In genomic region chr14:34188629-34189028, GRCm38 (mm10) we compare ENCODE assay signal across 9 mouse cellular contexts. TPM values are rescaled to one million over a fixed set of nuclear protein-coding genes. Genes with fewer than 3 reads are reported as not detected.
DNase-seq lines count a peak whose midpoint lies in the region; ATAC-seq and TF ChIP-seq lines count a peak whose summit lies in the region.
"Had no signal": no experiment of that assay in that cellular context is flagged by ENCODE, and none has a peak within 500 bp of the region (broad histone marks: within the 10 kb centered on the region; RNA-seq: fewer than 3 reads in every experiment).

No protein-coding gene starts in this region.

- TF ChIP-seq POLR2A in cerebellum, adult 2 months (IDR thresholded peaks at IDR 0.05; ENCODE audit: borderline replicate concordance, insufficient read depth, low read length): no peak

- 49% methylated on average over 5 of the region's 5 CpGs for WGBS in cerebellum, adult 2 months

- H3K4me3 ChIP-seq in cerebellum, adult 2 months (replicated peaks; ENCODE audit: insufficient read depth, low read depth, low read length): no peak overlapping the region
- H3K4me3 ChIP-seq: megakaryocyte, embryonic 14.5 days had no signal

- no peak overlapping the region for H3K27ac ChIP-seq in cerebellum, adult 2 months (ENCODE audit: insufficient read depth, low read length)

- peak; percentile 87 to 97 for ATAC-seq in hematopoietic stem cell, adult 5-6 weeks (replicated peaks in 1 of 2; ENCODE audit: insufficient read depth in 1 of 2, low FRiP score in 2 of 2, low TSS enrichment in 1 of 2, low read depth in 1 of 2, poor library complexity in 2 of 2, severe bottlenecking in 2 of 2)

- no peaks in the 10 kb centered on the region for H3K27me3 ChIP-seq in cerebellum, adult 2 months (ENCODE audit: control insufficient read depth, insufficient read depth, low read length)

- no peaks in the 10 kb centered on the region for H3K4me1 ChIP-seq in cerebellum, adult 2 months (ENCODE audit: control insufficient read depth, insufficient read depth, low read length)

- TF ChIP-seq CTCF in cerebellum, adult 2 months (IDR thresholded peaks at IDR 0.05; ENCODE audit: borderline replicate concordance, insufficient read depth, low read depth, low read length): peak; percentile 50

- peak; percentile 19 for DNase-seq in cerebellum, adult 11 months
- DNase-seq in cerebellum, adult 11-12 months: no peak
- peak; percentile 13 for DNase-seq in ovary, adult 18-20 months (ENCODE audit: low spot score)
- no peak for DNase-seq in ovary, postnatal 10 days (ENCODE audit: low spot score)
- DNase-seq in cerebellum, adult 2 months: peak; percentile 17 to 29
- DNase-seq in lung, postnatal 14 days: peak; percentile 77
- peak; percentile 45 for DNase-seq in thymus, postnatal 25 days

RNA-seq across cellular contexts. Expression of gene Gprin2, which starts 12.8 kb away (rescaled TPM):
- polyA plus RNA-seq in cerebellum, adult 2 months (2012; rRNA removed): 1.5 and 1.6 TPM in 2 replicates
- 0.10 and 0.25 TPM in 2 replicates for total RNA-seq in hematopoietic stem cell, adult 5-6 weeks (2017)

RNA-seq across cellular contexts. Expression of gene Syt15, which starts 30.8 kb away (rescaled TPM):
- 0.56 and 0.92 TPM in 2 replicates for polyA plus RNA-seq in cerebellum, adult 2 months (2012; rRNA removed)
- not detected in 2 replicates for total RNA-seq in hematopoietic stem cell, adult 5-6 weeks (2017)

RNA-seq across cellular contexts. Expression of gene Npy4r, which starts 36.3 kb away (rescaled TPM):
- 0.05 and 0.18 TPM in 2 replicates for polyA plus RNA-seq in cerebellum, adult 2 months (2012; rRNA removed)
- not detected in 2 replicates for total RNA-seq in hematopoietic stem cell, adult 5-6 weeks (2017)

Comparison
In these comparisons a context has a peak if more than half of its experiments do, and no peak if none do; other contexts are left out.
1. DNase-seq: peak in cerebellum, adult 11 months (single experiment), ovary, adult 18-20 months (single experiment), cerebellum, adult 2 months (2 of 2), lung, postnatal 14 days (single experiment) and thymus, postnatal 25 days (single experiment); none in cerebellum, adult 11-12 months (single experiment) and ovary, postnatal 10 days (single experiment).